Mouse (Mus musculus) cerebellum, postnatal 10 days (tissue): ENCODE results near the gene AW146154.
"Not testable (repeated sequence)": the region's sequence is repeated elsewhere in the genome, so short reads cannot be mapped to it uniquely, and the experiment has no call there.

Experiments
- DNase-seq, 2 experiments: peaks; one replicate each; pipeline ENCODE4 v3.0.0; 2021; ENCODE audit warnings: mixed read lengths in 2 of 2

Gene AW146154

GRCm38 (mm10) chr7:41499389-41500049 lies at the start of gene AW146154, which contains the start of gene Gm20449:
Gene AW146154, minus strand, starts transcription at chr7:41499890.
Gene Gm20449, minus strand, starts transcription at chr7:41499417.
- DNase-seq: peak; percentile 99

GRCm38 (mm10) chr7:41512672-41513071 lies 13.0 kb upstream of the AW146154 start:
- no peak for DNase-seq

- DNase-seq: no peak
These were observed 12.5 kb upstream of the AW146154 start for GRCm38 (mm10) chr7:41512207-41512606.

- DNase-seq: peak in 1 of 2 experiments; percentile 5
These were observed 2.7 kb upstream of the AW146154 start for GRCm38 (mm10) chr7:41502402-41502801.

GRCm38 (mm10) chr7:41500151-41500934 lies 653 bp upstream of the AW146154 start:
- DNase-seq: peak; percentile 69 to 75

GRCm38 (mm10) chr7:41499018-41499388 lies 687 bp downstream of the AW146154 start:
- not testable (repeated sequence) for DNase-seq

- peak; percentile 36 to 51 for DNase-seq
These were observed 1.2 kb downstream of the AW146154 start for GRCm38 (mm10) chr7:41498464-41498863.

- DNase-seq: peak; percentile 18 to 25
These were observed 1.8 kb downstream of the AW146154 start for GRCm38 (mm10) chr7:41497871-41498270.

GRCm38 (mm10) chr7:41451864-41452263 lies 47.8 kb downstream of the AW146154 start:
- peak in 1 of 2 experiments; percentile 2 for DNase-seq

GRCm38 (mm10) chr7:41448596-41448995 lies 51.1 kb downstream of the AW146154 start, which contains the start of gene Vmn2r57:
Gene Vmn2r57, minus strand, starts transcription at chr7:41448696.
- DNase-seq: not testable (repeated sequence)
